Mouse (Mus musculus): ENCODE data around the gene Ccnl1. TPM values are rescaled to one million over a fixed set of nuclear protein-coding genes. Genes with fewer than 3 reads are reported as not detected.

The Ccnl1 gene
- polyA plus RNA-seq, 1 experiment from 2014 or later, result 119 TPM

GRCm38 (mm10) chr3:65904106-65904505, 53.9 kb downstream of the Ccnl1 start:
- Histone ChIP-seq H3K4me1 (ENCODE audit: control insufficient read depth, insufficient read depth, low read length) (peaks cover 4% of the 10 kb centered on the region; the same call in 1 of the 2 replicates), H3K9ac (ENCODE audit: low read length) (no peak overlapping the region), H3K4me2 (no peak overlapping the region), H3K36me3 (ENCODE audit: control insufficient read depth, insufficient read depth, low read length) (no peaks in the 10 kb centered on the region), H3K4me3 (ENCODE audit: low read depth, low read length) (no peak overlapping the region), H3K27me3 (ENCODE audit: control insufficient read depth, insufficient read depth, low read length) (no peaks in the 10 kb centered on the region), H3K9me3 (ENCODE audit: control insufficient read depth, low read length) (no peaks in the 10 kb centered on the region), H3K27ac (ENCODE audit: low read depth, low read length) (no peak overlapping the region)
- DNase-seq (ENCODE audit: low spot score, missing footprints), result no peak
- no peak for ATAC-seq (ENCODE audit: low FRiP score)
- 29% methylated on average over 4 of the region's 4 CpGs for WGBS

GRCm38 (mm10) chr3:65898598-65899278, 59.3 kb downstream of the Ccnl1 start:
- no peak overlapping the region for H3K27ac ChIP-seq (ENCODE audit: low read depth, low read length)
- 56% methylated on average over 8 of the region's 8 CpGs for WGBS
- no peak overlapping the region for H3K9ac ChIP-seq (ENCODE audit: low read length)
- no peaks in the 10 kb centered on the region for H3K9me3 ChIP-seq (ENCODE audit: control insufficient read depth, low read length)
- no peak overlapping the region for H3K4me2 ChIP-seq
- no peak overlapping the region for H3K4me3 ChIP-seq (ENCODE audit: low read depth, low read length)
- ATAC-seq (ENCODE audit: low FRiP score) (0 out of 2 replicates have a peak, but pooled peaks have one; percentile 52), DNase-seq (ENCODE audit: low spot score, missing footprints) (no peak)
- H3K4me1 ChIP-seq (ENCODE audit: control insufficient read depth, insufficient read depth, low read length), result peaks cover 2% of the 10 kb centered on the region; the same call in 1 of the 2 replicates
- no peaks in the 10 kb centered on the region for H3K27me3 ChIP-seq (ENCODE audit: control insufficient read depth, insufficient read depth, low read length)
- no peaks in the 10 kb centered on the region for H3K36me3 ChIP-seq (ENCODE audit: control insufficient read depth, insufficient read depth, low read length)

- ATAC-seq (ENCODE audit: low FRiP score), result no peak
- no peaks in the 10 kb centered on the region for H3K9me3 ChIP-seq (ENCODE audit: control insufficient read depth, low read length)
- peaks cover 2% of the 10 kb centered on the region; the same call in 1 of the 2 replicates for H3K4me1 ChIP-seq (ENCODE audit: control insufficient read depth, insufficient read depth, low read length)
- no peak overlapping the region for H3K9ac ChIP-seq (ENCODE audit: low read length)
- H3K4me2 ChIP-seq, result no peak overlapping the region
- H3K27ac ChIP-seq (ENCODE audit: low read depth, low read length), result no peak overlapping the region
- WGBS, result 78% methylated on average over 3 of the region's 3 CpGs
- H3K36me3 ChIP-seq (ENCODE audit: control insufficient read depth, insufficient read depth, low read length), result no peaks in the 10 kb centered on the region
- no peak for DNase-seq (ENCODE audit: low spot score, missing footprints)
- H3K4me3 ChIP-seq (ENCODE audit: low read depth, low read length), result no peak overlapping the region
- H3K27me3 ChIP-seq (ENCODE audit: control insufficient read depth, insufficient read depth, low read length), result no peaks in the 10 kb centered on the region
Measured at GRCm38 (mm10) chr3:65897233-65897993, 60.6 kb downstream of the Ccnl1 start.
